Mouse (Mus musculus) liver, postnatal 0 days (tissue): ENCODE measurements around the gene Jdp2.

ENCODE experiments used
- CTCF ChIP-seq: sonication (generic); IDR thresholded peaks from 2 replicates; pipeline ENCODE4 v1.5.1; 2016; ENCODE audit warnings: antibody characterized with exemption, low read depth
- EP300 ChIP-seq: IDR thresholded peaks from 2 replicates; pipeline ENCODE4 v1.6.1; 2016; ENCODE audit warnings: antibody characterized with exemption, low read depth, mild to moderate bottlenecking

GRCm38 (mm10) chr12:85639326-85640008, 40.6 kb downstream of the Jdp2 start:
- TF ChIP-seq CTCF, result no peak
- TF ChIP-seq EP300, result no peak
